Mouse (Mus musculus) CH12.LX (cell line): ENCODE results near the gene Zfp444.

ENCODE experiments used
- BHLHE40 ChIP-seq: IDR thresholded peaks from 2 replicates; pipeline ENCODE4 v1.6.1; 2011; ENCODE audit warnings: mild to moderate bottlenecking, low read depth, low read length, improper control_type of control experiment
- CTCF ChIP-seq, 2 experiments: IDR thresholded peaks in 1 of 2; conservative IDR thresholded peaks in 1 of 2; 2 replicates each; pipeline ENCODE4 v1.5.1; 2011 to 2012; ENCODE audit warnings: low read depth in 2 of 2, low read length in 2 of 2, improper control_type of control experiment in 1 of 2, inconsistent platforms in 1 of 2, mild to moderate bottlenecking in 1 of 2, moderate library complexity in 1 of 2
- EP300 ChIP-seq: IDR thresholded peaks from 2 replicates; pipeline ENCODE4 v1.6.1; 2011; ENCODE audit warnings: low read length, improper control_type of control experiment
- ETS1 ChIP-seq: conservative IDR thresholded peaks from 2 replicates; pipeline ENCODE4 v1.6.1; 2012; ENCODE audit warnings: low read depth, mild to moderate bottlenecking, inconsistent platforms, low read length, improper control_type of control experiment, moderate library complexity
- MEF2A ChIP-seq: IDR thresholded peaks from 2 replicates; pipeline ENCODE4 v1.6.1; 2014; ENCODE audit warnings: low read depth, mild to moderate bottlenecking, inconsistent platforms, low read length, improper control_type of control experiment, borderline replicate concordance
- PAX5 ChIP-seq: IDR thresholded peaks from 2 replicates; pipeline ENCODE4 v1.6.1; 2012; ENCODE audit warnings: low read length, inconsistent platforms, mixed read lengths
- POLR2A ChIP-seq: IDR thresholded peaks from 2 replicates; pipeline ENCODE4 v1.6.1; 2011; ENCODE audit warnings: low read depth, mild to moderate bottlenecking, improper control_type of control experiment, low read length
- TCF12 ChIP-seq: IDR thresholded peaks from 2 replicates; pipeline ENCODE4 v1.6.1; 2014; ENCODE audit warnings: low read depth, mild to moderate bottlenecking, inconsistent platforms, low read length, improper control_type of control experiment
- UBTF ChIP-seq: IDR thresholded peaks from 2 replicates; pipeline ENCODE4 v1.6.1; 2012; ENCODE audit warnings: low read depth, mild to moderate bottlenecking, inconsistent platforms, low read length, improper control_type of control experiment, moderate library complexity
- USF1 ChIP-seq: IDR thresholded peaks from 2 replicates; pipeline ENCODE4 v1.6.1; 2014; ENCODE audit warnings: low read depth, mild to moderate bottlenecking, inconsistent platforms, low read length, improper control_type of control experiment
- USF2 ChIP-seq: conservative IDR thresholded peaks from 2 replicates; pipeline ENCODE4 v1.6.1; 2011; ENCODE audit warnings: low read depth, low read length, improper control_type of control experiment
- ZNF384 ChIP-seq: IDR thresholded peaks from 2 replicates; pipeline ENCODE4 v1.6.1; 2012; ENCODE audit warnings: low read depth, low read length, improper control_type of control experiment, inconsistent platforms

- TF ChIP-seq USF2 (no peak), CTCF (conservative IDR thresholded peaks at IDR 0.05 in 1 of 2, IDR thresholded peaks at IDR 0.05 in 1 of 2; ENCODE audit: low read depth in 2 of 2, low read length in 2 of 2) (no peak), BHLHE40 (no peak), PAX5 (no peak), EP300 (no peak), POLR2A (no peak), USF1 (no peak), ETS1 (no peak), TCF12 (no peak), ZNF384 (no peak), UBTF (no peak), MEF2A (no peak)
Measured at GRCm38 (mm10) chr7:6204200-6204599, 32.2 kb downstream of the Zfp444 start.
